Mouse (Mus musculus) gastrocnemius, postnatal 36 days (tissue): ENCODE measurements around the gene Abca7. TPM values are rescaled to one million over a fixed set of nuclear protein-coding genes. Genes with fewer than 3 reads are reported as not detected.
"Not testable (repeated sequence)": the region's sequence is repeated elsewhere in the genome, so short reads cannot be mapped to it uniquely, and the experiment has no call there.

Source experiments
- DNase-seq, 2 experiments: peaks; one replicate each; pipeline ENCODE4 v3.0.0; 2022
- intact Hi-C: fragments of 180-260 bp; cut with DNase I; formaldehyde crosslinking; loops from one replicate; pipeline ENCODE4 v1.15.1; 2025
- total RNA-seq, 2 experiments: library from RNA; stranded (reverse); gene quantifications; 2 replicates each; pipeline ENCODE4 v1.2.3; 2021

Gene Abca7
- total RNA-seq, 2 experiments from 2014 or later: 5.4 to 5.8 TPM

- intact Hi-C loops: no loop called here
- DNase-seq: no peak
These were observed 38.9 kb downstream of the Abca7 start for GRCm38 (mm10) chr10:80035148-80035547.

DNA sequence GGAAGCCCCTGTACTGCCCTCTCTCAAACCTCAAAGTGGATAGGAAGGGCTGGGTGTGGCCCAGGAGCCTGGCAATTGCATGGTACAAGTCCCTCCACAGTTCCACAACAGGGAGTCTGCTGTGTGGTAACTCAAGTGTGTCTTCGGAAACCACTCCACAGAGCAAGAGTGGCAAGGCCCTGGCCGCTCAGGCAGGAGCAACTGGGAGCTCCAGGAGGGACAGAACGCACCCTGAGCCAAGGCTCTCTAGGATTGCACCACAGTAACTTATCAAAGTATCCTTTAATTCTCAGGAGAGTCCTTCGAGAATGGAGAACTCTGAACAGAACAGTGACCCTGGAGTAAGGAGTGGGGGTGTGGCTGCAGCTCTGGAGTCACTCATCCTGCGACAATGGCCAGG lies 39.4 kb downstream of the Abca7 start:
- no peak for DNase-seq
- intact Hi-C loops: no loop called here

GRCm38 (mm10) chr10:80036832-80037231 lies 40.5 kb downstream of the Abca7 start:
- intact Hi-C loops: no loop called here
- no peak for DNase-seq

- intact Hi-C loops: no loop called here
- peak; percentile 96 to 97 for DNase-seq
These were observed 43.3 kb downstream of the Abca7 start, which contains the start of gene Polr2e for GRCm38 (mm10) chr10:80039559-80039979. Gene Polr2e (minus strand): TSS chr10:80039795.

DNA sequence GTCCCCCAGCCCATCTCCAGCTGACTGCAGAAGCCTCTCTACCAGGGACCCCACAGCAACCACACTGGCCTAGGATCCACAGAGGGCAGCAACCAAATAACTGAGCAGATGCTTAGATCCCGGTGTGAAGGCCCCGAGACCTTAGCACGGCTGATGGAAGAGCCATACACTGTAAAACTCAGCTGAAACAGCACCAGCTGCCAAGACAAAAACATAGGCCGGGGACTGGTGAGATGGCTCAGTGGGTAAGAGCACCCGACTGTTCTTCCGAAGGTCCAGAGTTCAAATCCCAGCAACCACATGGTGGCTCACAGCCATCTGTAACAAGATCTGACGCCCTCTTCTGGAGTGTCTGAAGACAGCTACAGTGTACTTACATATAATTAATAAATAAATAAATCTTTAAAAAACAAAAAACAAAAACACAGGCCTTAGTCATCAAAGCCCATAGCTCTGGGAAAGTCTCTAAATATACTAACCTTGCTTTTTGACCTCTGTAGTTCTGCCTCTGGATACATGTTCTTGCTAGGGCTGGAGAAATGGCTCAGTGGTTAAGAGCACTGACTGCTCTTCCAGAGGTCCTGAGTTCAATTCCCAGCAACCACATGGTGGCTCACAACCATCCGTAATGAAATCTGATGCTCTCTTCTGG lies 45.2 kb downstream of the Abca7 start:
- intact Hi-C loops, DNase-seq: not testable (repeated sequence)

GRCm38 (mm10) chr10:80044087-80044486 lies 47.8 kb downstream of the Abca7 start:
- DNase-seq: no peak
- intact Hi-C loops: no loop called here

- DNase-seq, intact Hi-C loops: not testable (repeated sequence)
These were observed 49.1 kb downstream of the Abca7 start for GRCm38 (mm10) chr10:80045364-80045763.

GRCm38 (mm10) chr10:80045766-80046165 lies 49.5 kb downstream of the Abca7 start:
- DNase-seq: no peak
- intact Hi-C loops: no loop called here

DNA sequence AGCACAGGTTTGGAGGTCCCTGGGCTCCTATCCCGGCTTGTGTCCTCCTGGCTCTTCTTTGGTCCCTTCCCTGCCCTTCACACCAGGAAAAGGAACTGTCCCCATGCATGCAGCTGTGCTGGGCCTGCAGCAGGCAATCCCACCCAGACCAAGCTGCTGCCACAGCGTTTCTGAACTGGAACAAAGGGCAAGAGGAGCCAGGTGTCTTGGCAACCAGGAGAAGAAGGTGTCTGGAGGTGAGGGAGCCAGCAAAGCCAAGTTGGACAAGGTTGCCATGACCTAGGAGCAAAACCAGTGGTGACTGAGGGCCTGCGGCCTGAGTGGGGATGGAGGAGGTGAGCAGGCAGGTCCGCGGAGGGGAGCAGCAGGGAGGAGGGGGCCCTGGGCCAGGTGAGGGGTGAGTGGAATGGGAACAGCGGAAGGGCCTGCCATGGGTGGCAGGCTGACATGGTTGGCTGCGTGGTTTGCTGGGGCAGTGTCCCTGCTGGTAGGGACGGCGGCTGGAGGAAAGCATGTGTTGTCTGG lies 50.8 kb downstream of the Abca7 start, which contains the start of gene Gpx4:
Gene Gpx4 (plus strand): TSS at position 126 of the 525 bp plus-strand sequence.
- intact Hi-C loops: no loop called here

DNA sequence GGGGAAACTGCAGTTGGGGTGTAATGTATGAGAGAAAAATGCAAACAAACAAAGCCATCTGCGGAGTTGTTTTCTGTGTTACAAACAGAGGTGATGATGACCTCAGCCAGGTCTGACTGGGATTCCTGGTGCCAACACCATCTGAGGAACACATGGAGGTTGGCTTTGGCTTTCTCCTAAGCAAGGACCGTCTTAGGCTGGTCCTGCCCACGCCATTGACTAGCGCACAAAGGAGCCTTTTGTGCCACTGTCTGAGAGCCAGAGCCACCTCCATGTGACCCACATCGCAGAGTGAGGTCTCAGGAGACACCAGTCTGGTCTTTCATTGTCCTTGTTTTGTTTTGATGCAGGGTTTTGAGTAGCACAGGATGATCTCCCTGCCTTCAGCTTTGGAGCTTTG lies 52.1 kb downstream of the Abca7 start:
- DNase-seq: no peak
- intact Hi-C loops: no loop called here

More for the DNA sequence above, 50.8 kb downstream of the Abca7 start, which contains the start of gene Gpx4:
- no peak for DNase-seq

DNA sequence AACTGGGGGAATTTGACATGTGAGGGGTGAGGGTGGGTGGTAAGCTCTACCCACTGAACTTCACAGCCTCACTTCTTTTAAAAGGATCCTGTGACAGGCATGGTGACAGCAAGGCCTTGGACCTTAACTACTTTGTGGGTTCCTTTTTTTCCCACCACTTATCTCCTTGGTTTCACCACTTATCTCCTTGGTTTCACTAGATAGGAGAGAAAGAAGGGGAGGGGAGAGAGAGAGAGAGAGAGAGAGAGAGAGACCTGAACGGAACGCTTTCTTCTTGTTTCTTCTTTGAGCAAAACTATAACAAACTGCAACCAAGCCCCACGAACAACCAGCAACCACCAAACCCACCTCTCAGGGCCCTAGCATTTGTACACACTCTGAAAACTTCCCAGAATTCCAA lies 52.5 kb downstream of the Abca7 start:
- DNase-seq: no peak
- intact Hi-C loops: no loop called here

DNA sequence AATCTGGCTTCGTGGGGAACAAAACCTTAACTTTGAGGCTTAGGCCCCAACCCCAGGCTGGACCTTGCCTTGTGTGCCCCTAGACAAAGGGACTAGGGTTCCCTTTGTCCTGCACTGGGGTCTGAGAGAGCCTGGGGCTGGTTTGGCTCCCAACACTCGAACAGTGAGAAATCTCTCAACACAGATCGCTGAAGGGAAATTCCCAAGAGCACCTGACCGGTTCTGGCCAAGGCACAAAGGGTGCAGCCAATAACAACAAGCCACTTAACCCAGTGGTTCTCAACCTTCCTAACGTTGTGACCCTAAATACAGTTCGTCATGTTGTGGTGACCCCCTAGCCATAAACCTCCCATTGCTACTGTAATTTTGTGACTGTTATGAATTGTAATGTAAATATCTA lies 54.0 kb downstream of the Abca7 start:
- no peak for DNase-seq
- intact Hi-C loops: no loop called here

- no peak for DNase-seq
- intact Hi-C loops: no loop called here
These were observed 54.8 kb downstream of the Abca7 start for GRCm38 (mm10) chr10:80050885-80051617.

- DNase-seq: peak in 1 of 2 experiments; percentile 52
- intact Hi-C loops: no loop called here
These were observed 55.5 kb downstream of the Abca7 start for GRCm38 (mm10) chr10:80051618-80052373.

- DNase-seq: no peak
- intact Hi-C loops: no loop called here
These were observed 56.1 kb downstream of the Abca7 start for GRCm38 (mm10) chr10:80052374-80052764.

- intact Hi-C loops: no loop called here
- DNase-seq: peak; percentile 99 to 100
These were observed 57.0 kb downstream of the Abca7 start for GRCm38 (mm10) chr10:80053259-80053780.

GRCm38 (mm10) chr10:80053831-80054815 lies 57.8 kb downstream of the Abca7 start:
- peak; percentile 54 to 73 for DNase-seq
- intact Hi-C loops: loop anchor here (1.0 kb wide), 1 partner anchor 60 kb away; no protein-coding TSS in a partner anchor

DNA sequence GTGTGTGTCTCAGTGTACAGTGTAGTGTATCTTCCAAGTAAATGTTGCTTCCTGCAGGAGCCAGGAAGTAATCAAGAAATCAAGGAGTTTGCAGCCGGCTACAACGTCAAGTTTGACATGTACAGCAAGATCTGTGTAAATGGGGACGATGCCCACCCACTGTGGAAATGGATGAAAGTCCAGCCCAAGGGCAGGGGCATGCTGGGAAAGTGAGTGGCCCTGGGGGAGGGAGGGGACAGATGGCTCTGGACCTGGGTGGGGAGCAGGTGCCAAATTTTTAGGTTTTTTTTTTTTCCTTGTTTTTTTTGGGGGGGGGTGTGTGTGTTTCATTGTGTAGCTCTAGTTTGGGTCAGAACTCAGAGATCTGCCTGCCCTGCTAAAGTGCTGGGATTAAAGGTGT lies 58.6 kb downstream of the Abca7 start:
- DNase-seq: not testable (repeated sequence)
- intact Hi-C loops: loop anchor here (1.0 kb wide), 1 partner anchor 59 kb away; no protein-coding TSS in a partner anchor

DNA sequence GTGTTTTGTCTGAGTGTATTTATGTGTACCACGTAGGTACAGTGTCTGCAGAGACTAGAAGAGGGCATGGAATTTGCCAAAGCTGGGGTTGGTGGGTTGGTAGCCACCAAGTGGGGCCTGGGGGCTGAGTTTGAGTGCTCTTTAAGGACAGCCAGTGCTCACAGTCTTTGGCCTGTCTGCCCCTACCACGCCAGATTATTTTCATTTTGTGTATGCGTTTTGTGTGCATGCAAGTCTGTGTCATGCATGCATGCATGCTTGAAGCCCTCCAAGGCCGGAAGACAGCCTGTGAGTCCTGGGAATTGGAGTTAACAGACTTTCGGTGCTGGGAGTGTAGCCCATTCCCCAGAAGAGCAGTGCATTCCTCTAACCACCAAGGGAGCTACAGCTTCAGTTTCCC lies 59.1 kb downstream of the Abca7 start:
- intact Hi-C loops: no loop called here
- DNase-seq: no peak
